Mouse (Mus musculus) heart, embryonic 11.5 days (tissue): ENCODE data around the gene 2010109A12Rik. TPM values are rescaled to one million over a fixed set of nuclear protein-coding genes. Genes with fewer than 3 reads are reported as not detected.
A peak's percentile ranks its signal among the peaks of the same experiment; 100 is the strongest.

ENCODE experiments used
- ATAC-seq: fragments of 200-750 bp; cut with Nextera tagmentation; replicated peaks from 2 replicates; pipeline ENCODE4 v1.8.0; 2017; ENCODE audit warnings: moderate library complexity; ENCODE audit not compliant: insufficient number of reproducible peaks, low FRiP score, low TSS enrichment
- H3K27ac ChIP-seq: fragments of 300-500 bp; sonication (generic); 2 replicates; pipeline ENCODE4 v1.5.1; 2014; ENCODE audit warnings: mild to moderate bottlenecking, low read depth, low read length
- H3K27me3 ChIP-seq: fragments of 300-500 bp; sonication (generic); 2 replicates; pipeline ENCODE4 v1.6.1; 2014; ENCODE audit warnings: mild to moderate bottlenecking, low read length, mixed read lengths; ENCODE audit not compliant: control insufficient read depth, insufficient read depth
- H3K36me3 ChIP-seq: fragments of 300-500 bp; sonication (generic); 2 replicates; pipeline ENCODE4 v1.6.1; 2014; ENCODE audit warnings: mild to moderate bottlenecking, low read length, moderate library complexity, mixed read lengths; ENCODE audit not compliant: control insufficient read depth, insufficient read depth
- H3K4me1 ChIP-seq: fragments of 300-500 bp; sonication (generic); 2 replicates; pipeline ENCODE4 v1.6.1; 2014; ENCODE audit warnings: low read length; ENCODE audit not compliant: control insufficient read depth, insufficient read depth
- H3K4me2 ChIP-seq: fragments of 300-500 bp; sonication (generic); 2 replicates; pipeline ENCODE4 v1.6.1; 2014; ENCODE audit warnings: mild to moderate bottlenecking, moderate library complexity
- H3K4me3 ChIP-seq: fragments of 300-500 bp; sonication (generic); 2 replicates; pipeline ENCODE4 v1.5.1; 2014; ENCODE audit warnings: low read depth, low read length
- H3K9ac ChIP-seq: fragments of 300-500 bp; sonication (generic); 2 replicates; pipeline ENCODE4 v1.6.1; 2014; ENCODE audit warnings: mild to moderate bottlenecking, low read depth, low read length, moderate library complexity
- H3K9me3 ChIP-seq: fragments of 300-500 bp; sonication (generic); replicated peaks from 2 replicates; pipeline ENCODE4 v1.6.1; 2016; ENCODE audit warnings: low read length; ENCODE audit not compliant: control insufficient read depth
- WGBS: fragments of 180-500 bp; shearing (Covaris S2); extraction: QIAGEN DNeasy Blood & Tissue Kit; methylation state at CpG from one replicate; pipeline ENCODE4 v1.1.7; 2014; ENCODE audit not compliant: insufficient replicate concordance; 5-methylcytosine and 5-hydroxymethylcytosine counted together
- polyA plus RNA-seq: library from polyadenylated mRNA; unstranded; fragments of >200 nt; fragmentation: Nextera tagmentation; extraction: Ambion mirVana; gene quantifications from 2 replicates; pipeline ENCODE4 v1.2.1, GENCODE M21; 2014

Gene 2010109A12Rik
- polyA plus RNA-seq, 1 experiment from 2014 or later: 1.6 TPM

GRCm38 (mm10) chr5:93207555-93207954, 1.2 kb downstream of the 2010109A12Rik start:
- no peaks in the 10 kb centered on the region for H3K27me3 ChIP-seq
- ATAC-seq: no peak
- no peaks in the 10 kb centered on the region for H3K9me3 ChIP-seq
- no peaks in the 10 kb centered on the region for H3K36me3 ChIP-seq
- H3K4me1 ChIP-seq: peaks cover 7% of the 10 kb centered on the region; the same call in 1 of the 2 replicates
- H3K4me2 ChIP-seq: peak overlapping the region; percentile 87
- peak overlapping the region; percentile 97; the same call in 1 of the 2 replicates for H3K4me3 ChIP-seq
- H3K27ac ChIP-seq: peak overlapping the region; percentile 95
- no peak overlapping the region for H3K9ac ChIP-seq
- 81% methylated on average over 1 of the region's 1 CpGs for WGBS

- Histone ChIP-seq H3K4me2 (no peak overlapping the region), H3K9me3 (no peaks in the 10 kb centered on the region), H3K27me3 (no peaks in the 10 kb centered on the region), H3K27ac (no peak overlapping the region), H3K4me3 (no peak overlapping the region), H3K4me1 (no peaks in the 10 kb centered on the region), H3K36me3 (no peaks in the 10 kb centered on the region), H3K9ac (no peak overlapping the region)
- no peak for ATAC-seq
- 82% methylated on average over 3 of the region's 3 CpGs for WGBS
Observed at GRCm38 (mm10) chr5:93218375-93218774, 12.1 kb downstream of the 2010109A12Rik start.

GRCm38 (mm10) chr5:93221661-93222060, 15.3 kb downstream of the 2010109A12Rik start:
- Histone ChIP-seq H3K27me3 (no peaks in the 10 kb centered on the region), H3K9me3 (no peaks in the 10 kb centered on the region), H3K4me2 (no peak overlapping the region), H3K36me3 (no peaks in the 10 kb centered on the region), H3K9ac (no peak overlapping the region), H3K4me3 (no peak overlapping the region), H3K27ac (no peak overlapping the region), H3K4me1 (no peaks in the 10 kb centered on the region)
- 70% methylated on average over 3 of the region's 3 CpGs for WGBS
- no peak for ATAC-seq

DNA sequence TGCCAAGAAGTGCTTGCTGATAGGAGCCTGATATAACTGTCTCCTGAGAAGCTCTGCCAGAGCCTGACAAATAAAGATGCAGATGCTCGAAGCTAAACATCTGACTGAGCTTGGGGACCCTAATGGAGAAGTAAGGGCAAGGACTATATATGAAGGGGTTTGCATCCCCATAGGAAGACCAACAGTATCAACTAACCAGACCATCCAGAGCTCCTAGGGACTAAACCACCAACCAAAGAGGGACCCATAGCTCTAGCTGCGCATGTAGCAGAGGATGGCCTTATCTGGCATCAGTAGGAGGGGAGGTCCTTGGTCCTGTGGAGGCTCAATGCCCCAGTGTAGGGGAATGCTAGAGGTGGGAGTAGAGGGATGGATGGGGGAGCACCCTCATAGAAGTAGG, 18.2 kb downstream of the 2010109A12Rik start:
- H3K4me2 ChIP-seq: no peak overlapping the region
- WGBS: 73% methylated on average over 2 of the region's 2 CpGs

GRCm38 (mm10) chr5:93227157-93227556, 20.8 kb downstream of the 2010109A12Rik start:
- no peak for ATAC-seq
- Histone ChIP-seq H3K4me3 (no peak overlapping the region), H3K9ac (no peak overlapping the region)

More for the DNA sequence above, 18.2 kb downstream of the 2010109A12Rik start:
- Histone ChIP-seq H3K4me3 (no peak overlapping the region), H3K27ac (no peak overlapping the region), H3K9ac (no peak overlapping the region), H3K36me3 (no peaks in the 10 kb centered on the region), H3K27me3 (no peaks in the 10 kb centered on the region), H3K9me3 (no peaks in the 10 kb centered on the region), H3K4me1 (no peaks in the 10 kb centered on the region)
- no peak for ATAC-seq

DNA sequence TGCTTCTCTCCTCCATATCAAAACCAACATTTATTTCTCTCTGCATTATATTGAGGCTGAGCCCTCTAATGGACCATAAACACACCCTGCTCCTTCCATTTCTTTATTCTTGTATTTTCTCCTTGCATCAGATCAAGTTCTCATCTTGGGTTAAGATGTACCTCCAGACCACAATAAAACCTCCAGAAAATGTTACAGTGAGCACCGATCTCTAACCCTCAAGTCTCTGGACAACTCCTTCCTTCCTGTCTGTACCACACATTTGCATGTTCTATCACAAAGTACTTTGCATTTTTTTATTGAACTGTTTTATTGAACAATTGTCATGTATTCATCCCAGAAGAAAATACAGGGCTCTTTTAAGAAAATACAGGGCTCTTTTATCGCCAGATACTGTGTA, 23.2 kb downstream of the 2010109A12Rik start:
- WGBS: 74% methylated on average over 2 of the region's 2 CpGs

More at GRCm38 (mm10) chr5:93227157-93227556, 20.8 kb downstream of the 2010109A12Rik start:
- WGBS: 54% methylated on average over 3 of the region's 3 CpGs
- Histone ChIP-seq H3K4me2 (no peak overlapping the region), H3K36me3 (no peaks in the 10 kb centered on the region), H3K27ac (no peak overlapping the region), H3K9me3 (no peaks in the 10 kb centered on the region), H3K27me3 (no peaks in the 10 kb centered on the region), H3K4me1 (no peaks in the 10 kb centered on the region)

GRCm38 (mm10) chr5:93231721-93232120, 25.4 kb downstream of the 2010109A12Rik start:
- Histone ChIP-seq H3K36me3 (no peaks in the 10 kb centered on the region), H3K27me3 (no peaks in the 10 kb centered on the region), H3K4me2 (no peak overlapping the region), H3K4me3 (no peak overlapping the region), H3K4me1 (no peaks in the 10 kb centered on the region), H3K27ac (no peak overlapping the region), H3K9me3 (no peaks in the 10 kb centered on the region), H3K9ac (no peak overlapping the region)
- WGBS: 64% methylated on average over 3 of the region's 3 CpGs
- no peak for ATAC-seq

More for the DNA sequence above, 23.2 kb downstream of the 2010109A12Rik start:
- no peak overlapping the region for H3K4me3 ChIP-seq
- H3K27ac ChIP-seq: no peak overlapping the region
- no peaks in the 10 kb centered on the region for H3K36me3 ChIP-seq
- H3K4me1 ChIP-seq: no peaks in the 10 kb centered on the region
- H3K9ac ChIP-seq: no peak overlapping the region
- ATAC-seq: no peak
- H3K4me2 ChIP-seq: no peak overlapping the region
- no peaks in the 10 kb centered on the region for H3K27me3 ChIP-seq
- H3K9me3 ChIP-seq: no peaks in the 10 kb centered on the region

DNA sequence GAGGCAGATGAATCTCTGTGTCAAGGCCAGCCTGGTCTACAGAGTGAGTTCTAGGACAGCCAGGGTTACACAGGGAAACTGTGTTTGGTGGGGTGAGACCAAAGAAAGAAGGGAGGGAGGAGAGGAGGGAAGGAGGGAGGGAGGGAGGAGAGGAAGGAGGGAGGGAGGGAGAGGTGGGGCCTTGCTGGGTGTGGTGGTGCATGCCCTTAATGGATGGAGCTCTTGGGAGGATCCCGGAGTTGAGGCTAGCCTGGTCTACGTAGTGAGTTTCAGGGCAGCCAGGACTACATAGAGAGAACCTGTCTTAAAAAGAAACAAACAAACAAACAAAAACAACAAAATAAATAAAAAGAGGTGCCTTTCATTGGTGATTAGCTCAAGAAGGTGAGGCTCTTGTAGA, 26.5 kb downstream of the 2010109A12Rik start:
- Histone ChIP-seq H3K27me3 (no peaks in the 10 kb centered on the region), H3K9ac (no peak overlapping the region), H3K27ac (no peak overlapping the region), H3K4me3 (no peak overlapping the region), H3K9me3 (no peaks in the 10 kb centered on the region), H3K4me2 (no peak overlapping the region), H3K36me3 (no peaks in the 10 kb centered on the region), H3K4me1 (no peaks in the 10 kb centered on the region; the same call in 1 of the 2 replicates)
- no peak for ATAC-seq
- 90% methylated on average over 2 of the region's 2 CpGs for WGBS

DNA sequence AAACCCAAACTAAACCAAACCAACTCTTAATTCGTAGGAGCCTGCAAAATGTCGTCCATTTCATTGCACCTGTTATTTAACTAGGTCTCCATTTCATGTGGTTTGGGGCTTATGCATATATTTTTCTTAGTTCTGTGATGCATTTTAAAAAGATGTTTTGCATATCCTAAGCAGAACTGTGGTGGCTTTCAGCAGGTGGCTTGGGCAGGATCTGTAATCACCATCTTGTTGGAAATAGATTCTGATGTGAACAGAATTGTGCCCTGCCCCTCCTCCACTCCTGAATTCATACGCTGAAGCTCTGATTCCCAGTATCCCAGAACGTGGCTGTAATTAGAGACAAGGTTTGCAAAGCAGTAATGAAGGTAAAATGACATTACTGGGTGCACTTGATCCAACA, 27.8 kb downstream of the 2010109A12Rik start:
- Histone ChIP-seq H3K36me3 (no peaks in the 10 kb centered on the region), H3K4me3 (no peak overlapping the region), H3K9me3 (no peaks in the 10 kb centered on the region), H3K4me2 (no peak overlapping the region), H3K27me3 (no peaks in the 10 kb centered on the region), H3K27ac (no peak overlapping the region), H3K9ac (no peak overlapping the region), H3K4me1 (no peaks in the 10 kb centered on the region; the same call in 1 of the 2 replicates)
- no peak for ATAC-seq
- 72% methylated on average over 4 of the region's 4 CpGs for whole genome bisulfite sequencing
